Mouse (Mus musculus): ENCODE measurements around the gene Ttc7b.

DNA sequence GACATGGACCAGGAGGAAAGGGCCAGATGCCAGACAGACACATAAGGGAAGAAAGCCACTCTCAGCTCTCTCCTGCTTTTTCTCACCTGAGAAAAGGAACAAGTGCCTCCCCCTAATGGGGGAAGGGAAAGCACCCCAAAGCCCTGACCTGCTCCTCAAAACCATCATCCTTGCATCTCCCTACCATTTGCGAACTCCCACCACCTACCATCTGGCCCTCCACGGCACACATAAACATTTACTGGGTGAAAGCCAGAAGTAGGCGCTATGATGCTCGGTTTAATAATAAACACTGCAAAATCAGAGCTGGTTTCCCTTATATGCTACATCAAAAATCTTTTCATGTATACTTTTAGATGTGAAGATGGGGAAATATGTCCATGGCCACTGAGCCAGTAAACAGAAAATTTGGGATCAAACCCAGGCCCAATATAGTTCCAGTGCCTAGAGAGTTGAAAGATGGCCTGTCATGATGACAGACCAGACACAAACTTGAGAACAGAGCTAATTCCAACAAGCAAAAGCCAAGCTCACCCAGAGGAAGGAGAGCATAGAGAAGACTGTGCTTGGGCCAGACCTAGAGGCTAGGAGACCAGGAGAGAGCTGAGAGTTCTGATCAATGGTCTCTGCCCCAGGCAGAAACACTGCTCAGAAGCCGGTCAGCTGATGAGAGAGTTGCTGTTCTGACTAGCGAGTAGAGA lies 91.1 kb downstream of the Ttc7b start:
- no peak for TF ChIP-seq CTCF (IDR thresholded peaks at IDR 0.05 in 2 of 3, conservative IDR thresholded peaks at IDR 0.05 in 1 of 3; ENCODE audit: control insufficient read depth in 1 of 3, insufficient read depth in 1 of 3, low read depth in 2 of 3, low read length in 3 of 3, poor library complexity in 1 of 3, severe bottlenecking in 1 of 3)
- no peak for TF ChIP-seq MAZ (IDR thresholded peaks at IDR 0.05; ENCODE audit: low read depth, low read length)
- no peak for TF ChIP-seq SMC3 (IDR thresholded peaks at IDR 0.05; ENCODE audit: low read depth, low read length)
- no peak for TF ChIP-seq TCF12 (IDR thresholded peaks at IDR 0.05; ENCODE audit: low read depth, low read length)
- TF ChIP-seq POLR2A (IDR thresholded peaks at IDR 0.05; ENCODE audit: control insufficient read depth in 1 of 2, insufficient read depth in 1 of 2, low read depth in 1 of 2, low read length in 2 of 2, poor library complexity in 1 of 2) = no peak
- TF ChIP-seq ZNF384 (IDR thresholded peaks at IDR 0.05; ENCODE audit: low read depth, low read length) = no peak
- no peak for TF ChIP-seq MYB (IDR thresholded peaks at IDR 0.05; ENCODE audit: low read depth, low read length)
- no peak for TF ChIP-seq POLR2AphosphoS2 (IDR thresholded peaks at IDR 0.05; ENCODE audit: low read length)
- no peak for TF ChIP-seq MAX (IDR thresholded peaks at IDR 0.05; ENCODE audit: low read length)
- TF ChIP-seq BHLHE40 (IDR thresholded peaks at IDR 0.05; ENCODE audit: borderline replicate concordance, low read depth, low read length) = no peak
- no peak for TF ChIP-seq NRF1 (IDR thresholded peaks at IDR 0.05; ENCODE audit: insufficient read depth, low read depth, low read length, poor library complexity, severe bottlenecking)
- TF ChIP-seq UBTF (IDR thresholded peaks at IDR 0.05; ENCODE audit: borderline replicate concordance, insufficient read depth, low read depth, low read length) = no peak
- no peak for TF ChIP-seq ELF1 (IDR thresholded peaks at IDR 0.05; ENCODE audit: low read depth, low read length)
- TF ChIP-seq GATA1 (IDR thresholded peaks at IDR 0.05; ENCODE audit: low read depth, low read length) = no peak
